Mouse (Mus musculus) myocyte (in vitro differentiated cells): ENCODE measurements at regions not wholly inside any gene's neighbourhood (a gene's known extent, or its start where the extent isn't known, plus 50 kb on each side); places are given as distances from the start of the nearest gene placed in this dataset.

ENCODE experiments used
- H3K27me3 ChIP-seq: one replicate; pipeline ENCODE4 v1.6.1; 2011; ENCODE audit not compliant: control insufficient read depth, insufficient read depth, insufficient read length
- H3K36me3 ChIP-seq: one replicate; pipeline ENCODE4 v1.6.1; 2011; ENCODE audit not compliant: control insufficient read depth, insufficient read depth
- H3K4me2 ChIP-seq: one replicate; pipeline ENCODE4 v1.6.1; 2011; ENCODE audit warnings: low read depth, control low read depth
- H3K4me3 ChIP-seq: one replicate; pipeline ENCODE4 v1.5.1; 2011; ENCODE audit warnings: mild to moderate bottlenecking, control low read depth, moderate library complexity
- H3K79me2 ChIP-seq: one replicate; pipeline ENCODE4 v1.6.1; 2011; ENCODE audit not compliant: control insufficient read depth, insufficient read depth
- H3ac ChIP-seq: one replicate; pipeline ENCODE4 v1.6.1; 2011; ENCODE audit not compliant: control insufficient read depth, insufficient read length
- CEBPB ChIP-seq: IDR thresholded peaks from 2 replicates; pipeline ENCODE4 v1.6.1; 2011; ENCODE audit warnings: mild to moderate bottlenecking, moderate library complexity; ENCODE audit not compliant: poor library complexity, insufficient read depth, severe bottlenecking
- E2F4 ChIP-seq: IDR thresholded peaks from one replicate; pipeline ENCODE4 v1.6.1; 2011; ENCODE audit warnings: mild to moderate bottlenecking, control low read depth, moderate library complexity; ENCODE audit not compliant: insufficient read depth
- MAX ChIP-seq: IDR thresholded peaks from one replicate; pipeline ENCODE4 v1.6.1; 2011; ENCODE audit warnings: low read depth, mild to moderate bottlenecking, control low read depth
- MYOD1 ChIP-seq, 3 experiments: IDR thresholded peaks; one replicate each; pipeline ENCODE4 v1.6.1; 2011; ENCODE audit warnings: control low read depth in 2 of 3, low read depth in 2 of 3, mild to moderate bottlenecking in 2 of 3, moderate library complexity in 1 of 3; ENCODE audit not compliant: insufficient read length in 2 of 3, control insufficient read depth in 1 of 3
- MYOG ChIP-seq, 3 experiments: IDR thresholded peaks; one replicate each; pipeline ENCODE4 v1.6.1; 2011; ENCODE audit warnings: control low read depth in 2 of 3, low read depth in 2 of 3, mild to moderate bottlenecking in 2 of 3; ENCODE audit not compliant: insufficient read length in 2 of 3, control insufficient read depth in 1 of 3, insufficient read depth in 1 of 3
- POLR2A ChIP-seq: IDR thresholded peaks from one replicate; pipeline ENCODE4 v1.6.1; 2011; ENCODE audit warnings: low read depth, mild to moderate bottlenecking, control low read depth, moderate library complexity; ENCODE audit not compliant: insufficient read length
- POLR2AphosphoS2 ChIP-seq: IDR thresholded peaks from one replicate; pipeline ENCODE4 v1.6.1; 2011; ENCODE audit warnings: low read depth, control low read depth; ENCODE audit not compliant: insufficient read length
- REST ChIP-seq: IDR thresholded peaks from one replicate; pipeline ENCODE4 v1.6.1; 2011; ENCODE audit warnings: mild to moderate bottlenecking, control low read depth, moderate library complexity; ENCODE audit not compliant: insufficient read depth, insufficient read length
- SRF ChIP-seq: IDR thresholded peaks from one replicate; pipeline ENCODE4 v1.6.1; 2011; ENCODE audit warnings: low read depth; ENCODE audit not compliant: control insufficient read depth, insufficient read length
- TCF12 ChIP-seq: IDR thresholded peaks from one replicate; pipeline ENCODE4 v1.6.1; 2011; ENCODE audit warnings: mild to moderate bottlenecking, control low read depth; ENCODE audit not compliant: poor library complexity, insufficient read depth, severe bottlenecking
- TCF3 ChIP-seq: IDR thresholded peaks from one replicate; pipeline ENCODE4 v1.6.1; 2011; ENCODE audit warnings: low read depth, control low read depth; ENCODE audit not compliant: insufficient read length
- USF1 ChIP-seq: IDR thresholded peaks from one replicate; pipeline ENCODE4 v1.6.1; 2011; ENCODE audit warnings: low read depth, mild to moderate bottlenecking, control low read depth, moderate library complexity

DNA sequence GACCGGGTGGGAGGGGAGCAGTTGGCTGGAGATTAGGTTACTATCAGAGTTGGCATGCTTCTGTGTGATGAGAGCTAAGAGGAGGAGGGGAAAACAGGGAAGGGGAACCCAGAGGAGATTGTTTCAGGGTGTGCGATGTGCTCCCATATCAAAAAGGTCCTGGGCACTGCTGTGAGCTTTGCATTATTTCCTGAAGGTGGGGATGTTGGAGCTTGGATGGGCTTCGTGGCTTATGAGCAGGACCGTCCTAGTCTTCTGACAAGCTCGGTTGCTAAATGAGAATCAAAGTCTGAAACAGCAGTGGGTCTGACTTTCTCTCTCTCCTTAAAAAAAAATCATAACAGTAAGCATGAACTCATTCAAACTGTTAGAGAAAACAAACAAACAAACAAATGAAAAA, 125.4 kb upstream of the Ralgapa2 start:
- Histone ChIP-seq H3ac (no peak overlapping the region), H3K27me3 (no peaks in the 10 kb centered on the region), H3K4me3 (no peak overlapping the region), H3K4me2 (no peak overlapping the region), H3K36me3 (no peaks in the 10 kb centered on the region), H3K79me2 (no peaks in the 10 kb centered on the region)
- no peak for TF ChIP-seq TCF3

DNA sequence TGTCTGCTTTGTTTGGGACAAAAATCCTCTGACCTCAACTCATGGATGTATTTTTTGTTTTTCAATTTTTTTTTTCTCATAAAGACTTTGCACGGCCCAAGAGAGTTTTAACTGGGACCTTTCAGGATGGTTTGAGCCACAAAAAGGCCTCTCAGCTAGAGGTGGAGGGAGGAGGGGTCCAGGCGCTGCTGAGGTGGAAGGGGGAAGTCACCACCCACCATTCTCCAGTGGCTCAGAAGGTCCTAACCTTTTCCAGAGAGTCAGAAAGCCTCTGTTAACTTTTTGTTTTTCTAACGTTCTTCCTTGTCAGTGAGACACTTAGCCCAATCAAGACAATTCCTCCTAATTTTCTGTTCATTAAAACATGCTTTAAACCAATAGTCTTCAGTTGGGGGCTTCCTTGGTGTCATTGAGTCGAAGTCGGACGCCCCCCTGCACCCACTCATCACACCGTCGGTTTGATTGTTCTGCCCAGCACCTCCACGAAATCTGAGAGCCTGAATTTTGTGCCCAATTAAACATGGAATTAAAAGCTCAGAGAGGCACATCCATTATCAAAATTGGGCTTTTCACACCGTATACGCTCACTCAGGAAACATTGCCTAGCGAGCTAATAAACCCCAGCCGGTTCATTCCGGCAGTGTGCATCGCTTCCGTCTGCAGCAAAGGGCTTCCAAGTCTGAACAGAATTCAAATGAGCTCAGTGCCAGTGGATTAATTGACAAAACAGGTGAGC, 134.3 kb upstream of the Ralgapa2 start:
- H3K27me3 ChIP-seq = no peaks in the 10 kb centered on the region
- no peak overlapping the region for H3K4me3 ChIP-seq
- H3K36me3 ChIP-seq = no peaks in the 10 kb centered on the region
- H3K79me2 ChIP-seq = no peaks in the 10 kb centered on the region
- no peak overlapping the region for H3ac ChIP-seq
- TF ChIP-seq SRF (no peak), CEBPB (no peak), MYOD1 (IDR thresholded peaks at IDR 0.05; ENCODE audit: control insufficient read depth in 1 of 3, insufficient read length in 2 of 3, low read depth in 2 of 3) (no peak), POLR2A (no peak), POLR2AphosphoS2 (no peak), MYOG (IDR thresholded peaks at IDR 0.05; ENCODE audit: control insufficient read depth in 1 of 3, insufficient read depth in 1 of 3, insufficient read length in 2 of 3, low read depth in 2 of 3) (no peak), MAX (no peak), REST (no peak), TCF3 (no peak), E2F4 (no peak), USF1 (no peak), TCF12 (no peak)
- no peak overlapping the region for H3K4me2 ChIP-seq

DNA sequence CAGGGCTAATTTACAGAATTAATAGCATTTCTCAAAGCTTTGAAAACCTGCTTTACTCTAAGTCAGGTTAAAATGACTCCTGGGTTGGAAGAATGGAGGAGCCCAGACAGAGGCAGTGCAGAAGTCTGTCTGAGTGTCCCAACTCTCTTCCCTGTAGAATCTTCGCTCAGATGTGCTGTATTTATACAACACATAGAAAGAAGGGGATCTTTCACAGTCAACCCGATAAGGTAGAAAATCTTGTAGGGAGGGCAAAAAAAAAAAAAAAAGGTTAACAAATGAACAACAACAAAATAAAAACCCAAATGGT, 134.8 kb upstream of the Ralgapa2 start:
- TF ChIP-seq POLR2A (no peak), REST (no peak), TCF12 (no peak), MYOG (IDR thresholded peaks at IDR 0.05; ENCODE audit: control insufficient read depth in 1 of 3, insufficient read depth in 1 of 3, insufficient read length in 2 of 3, low read depth in 2 of 3) (no peak), POLR2AphosphoS2 (no peak), MAX (no peak), CEBPB (no peak)
- Histone ChIP-seq H3K4me2 (no peak overlapping the region), H3ac (no peak overlapping the region)

DNA sequence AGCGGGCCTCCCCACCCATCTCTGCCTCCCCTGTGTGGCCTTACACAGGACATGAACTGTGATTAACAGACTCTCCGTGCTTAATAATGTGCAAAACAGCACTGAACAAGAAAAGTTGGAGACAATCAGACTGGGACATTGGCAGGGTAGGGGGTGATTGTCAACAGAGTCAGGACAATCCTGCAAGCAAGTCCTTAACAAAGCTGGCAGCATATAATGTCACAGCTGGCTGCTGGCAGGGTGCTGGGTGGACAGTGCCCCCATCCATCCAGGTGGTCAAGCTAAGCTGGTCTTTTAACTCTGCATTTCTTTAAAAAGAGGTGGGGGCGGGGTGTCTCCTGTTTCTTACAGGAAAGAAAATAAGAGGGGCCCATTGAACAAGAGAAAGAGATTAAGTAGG, 149.2 kb upstream of the Ralgapa2 start:
- Histone ChIP-seq H3K27me3 (no peaks in the 10 kb centered on the region), H3K4me3 (no peak overlapping the region), H3K36me3 (no peaks in the 10 kb centered on the region), H3K4me2 (no peak overlapping the region), H3K79me2 (no peaks in the 10 kb centered on the region), H3ac (no peak overlapping the region)
- TF ChIP-seq SRF (no peak), POLR2A (no peak), MYOG (IDR thresholded peaks at IDR 0.05; ENCODE audit: control insufficient read depth in 1 of 3, insufficient read depth in 1 of 3, insufficient read length in 2 of 3, low read depth in 2 of 3) (no peak), MAX (no peak)

More for the DNA sequence above, 134.8 kb upstream of the Ralgapa2 start:
- Histone ChIP-seq H3K4me3 (no peak overlapping the region), H3K79me2 (no peaks in the 10 kb centered on the region), H3K36me3 (no peaks in the 10 kb centered on the region), H3K27me3 (no peaks in the 10 kb centered on the region)

DNA sequence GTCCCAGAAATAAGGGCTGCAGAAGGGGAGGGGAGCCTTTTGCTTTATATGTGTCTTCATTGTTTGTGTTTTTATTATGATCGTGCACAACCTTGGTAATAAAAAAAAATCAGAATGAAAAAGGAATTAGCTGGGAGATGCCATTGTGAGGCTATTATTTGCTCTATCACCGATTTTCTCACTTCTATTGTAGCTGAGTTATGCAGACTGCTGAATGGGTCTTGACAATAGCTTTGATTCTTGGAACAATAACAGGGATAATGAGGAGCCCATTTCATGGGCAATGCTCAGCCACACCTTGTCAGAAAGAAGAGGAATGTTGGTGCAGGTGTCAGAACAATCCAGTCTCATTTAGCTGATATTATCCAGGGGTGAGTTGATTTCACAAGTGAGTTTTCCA, 160.6 kb upstream of the Ralgapa2 start:
- TF ChIP-seq MYOG (IDR thresholded peaks at IDR 0.05; ENCODE audit: control insufficient read depth in 1 of 3, insufficient read depth in 1 of 3, insufficient read length in 2 of 3, low read depth in 2 of 3) (no peak), USF1 (no peak), E2F4 (no peak), SRF (no peak), CEBPB (no peak), REST (no peak), POLR2AphosphoS2 (no peak), MAX (no peak), TCF12 (no peak)
- Histone ChIP-seq H3K4me2 (no peak overlapping the region), H3K27me3 (no peaks in the 10 kb centered on the region), H3ac (no peak overlapping the region), H3K79me2 (no peaks in the 10 kb centered on the region), H3K4me3 (no peak overlapping the region), H3K36me3 (no peaks in the 10 kb centered on the region)

DNA sequence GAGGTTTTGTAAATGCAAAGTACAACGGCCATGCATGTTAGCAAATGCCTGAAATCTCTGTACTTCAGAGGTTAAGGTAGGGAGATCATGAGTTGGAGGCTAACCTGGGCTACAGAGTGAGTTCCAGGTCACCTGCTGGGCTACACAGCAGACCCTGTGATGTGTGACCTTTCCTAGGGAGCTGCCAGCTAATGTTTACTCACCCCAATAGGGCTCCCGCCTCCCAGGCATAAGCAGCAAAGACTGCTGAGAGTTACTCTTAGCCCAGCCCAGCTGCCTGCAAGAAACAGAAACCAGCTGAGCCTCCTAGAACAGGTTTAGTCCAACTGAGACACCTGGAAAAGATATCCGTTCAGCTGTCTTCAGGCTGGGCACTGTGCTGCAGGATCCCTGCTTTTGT, 169.8 kb upstream of the Ralgapa2 start:
- no peak overlapping the region for H3K4me2 ChIP-seq
- no peaks in the 10 kb centered on the region for H3K27me3 ChIP-seq
- no peak overlapping the region for H3K4me3 ChIP-seq
- TF ChIP-seq REST (no peak), POLR2A (no peak), MAX (no peak), E2F4 (no peak), SRF (no peak), USF1 (no peak), TCF12 (no peak), MYOD1 (IDR thresholded peaks at IDR 0.05; ENCODE audit: control insufficient read depth in 1 of 3, insufficient read length in 2 of 3, low read depth in 2 of 3) (no peak), MYOG (IDR thresholded peaks at IDR 0.05; ENCODE audit: control insufficient read depth in 1 of 3, insufficient read depth in 1 of 3, insufficient read length in 2 of 3, low read depth in 2 of 3) (no peak), POLR2AphosphoS2 (no peak)
- H3K79me2 ChIP-seq = no peaks in the 10 kb centered on the region
- no peak overlapping the region for H3ac ChIP-seq
- H3K36me3 ChIP-seq = no peaks in the 10 kb centered on the region
